Mouse (Mus musculus): ENCODE data around the gene Ephb2. TPM values are rescaled to one million over a fixed set of nuclear protein-coding genes. Genes with fewer than 3 reads are reported as not detected.

The Ephb2 gene
- polyA plus RNA-seq, 1 experiment from 2014 or later, result 24.3 TPM

GRCm38 (mm10) chr4:136860022-136860421 is 24.2 kb upstream of the Ephb2 start:
- Histone ChIP-seq H3K36me3 (no peaks in the 10 kb centered on the region), H3K4me1 (replicated peaks) (peaks cover 26% of the 10 kb centered on the region), H3K4me2 (no peak overlapping the region), H3K4me3 (no peak overlapping the region), H3K27ac (replicated peaks) (no peak overlapping the region), H3K9ac (no peak overlapping the region), H3K9me3 (no peaks in the 10 kb centered on the region), H3K27me3 (no peaks in the 10 kb centered on the region)
- no peak for ATAC-seq (ENCODE audit: low FRiP score, low read depth)
- 89% methylated on average over 7 of the region's 7 CpGs for WGBS

GRCm38 (mm10) chr4:136855081-136855480 is 19.3 kb upstream of the Ephb2 start:
- no peak for ATAC-seq (ENCODE audit: low FRiP score, low read depth)
- no peak overlapping the region for H3K4me2 ChIP-seq
- no peaks in the 10 kb centered on the region for H3K9me3 ChIP-seq
- 33% methylated on average over 6 of the region's 6 CpGs for WGBS
- no peak overlapping the region for H3K27ac ChIP-seq (replicated peaks)
- H3K9ac ChIP-seq, result no peak overlapping the region
- H3K4me3 ChIP-seq, result no peak overlapping the region
- H3K4me1 ChIP-seq (replicated peaks), result peaks cover 5% of the 10 kb centered on the region; the same call in 1 of the 2 replicates
- no peaks in the 10 kb centered on the region for H3K27me3 ChIP-seq
- H3K36me3 ChIP-seq, result no peaks in the 10 kb centered on the region

GRCm38 (mm10) chr4:136852989-136853388 is 17.2 kb upstream of the Ephb2 start:
- Histone ChIP-seq H3K27ac (replicated peaks) (no peak overlapping the region), H3K4me3 (no peak overlapping the region), H3K27me3 (no peaks in the 10 kb centered on the region), H3K4me2 (no peak overlapping the region), H3K4me1 (replicated peaks) (peaks cover 8% of the 10 kb centered on the region), H3K9me3 (no peaks in the 10 kb centered on the region), H3K36me3 (no peaks in the 10 kb centered on the region), H3K9ac (no peak overlapping the region)
- WGBS, result 85% methylated on average over 12 of the region's 12 CpGs
- ATAC-seq (ENCODE audit: low FRiP score, low read depth), result no peak

GRCm38 (mm10) chr4:136852119-136852518 is 16.3 kb upstream of the Ephb2 start:
- WGBS, result 53% methylated on average over 5 of the region's 5 CpGs
- Histone ChIP-seq H3K9me3 (no peaks in the 10 kb centered on the region), H3K27ac (replicated peaks) (no peak overlapping the region), H3K36me3 (no peaks in the 10 kb centered on the region), H3K4me2 (no peak overlapping the region), H3K4me3 (no peak overlapping the region), H3K27me3 (no peaks in the 10 kb centered on the region), H3K9ac (no peak overlapping the region), H3K4me1 (replicated peaks) (peaks cover 11% of the 10 kb centered on the region)
- no peak for ATAC-seq (ENCODE audit: low FRiP score, low read depth)

GRCm38 (mm10) chr4:136848565-136848964 is 12.8 kb upstream of the Ephb2 start:
- Histone ChIP-seq H3K4me1 (replicated peaks) (peaks cover 18% of the 10 kb centered on the region), H3K4me2 (no peak overlapping the region), H3K9me3 (no peaks in the 10 kb centered on the region), H3K36me3 (no peaks in the 10 kb centered on the region), H3K27ac (replicated peaks) (no peak overlapping the region), H3K9ac (no peak overlapping the region), H3K27me3 (no peaks in the 10 kb centered on the region), H3K4me3 (no peak overlapping the region)
- WGBS, result 70% methylated on average over 4 of the region's 4 CpGs
- ATAC-seq (ENCODE audit: low FRiP score, low read depth), result no peak

GRCm38 (mm10) chr4:136847166-136847565 is 11.4 kb upstream of the Ephb2 start:
- 61% methylated on average over 6 of the region's 6 CpGs for WGBS
- Histone ChIP-seq H3K4me2 (no peak overlapping the region), H3K4me3 (no peak overlapping the region), H3K27me3 (no peaks in the 10 kb centered on the region), H3K36me3 (no peaks in the 10 kb centered on the region), H3K27ac (replicated peaks) (no peak overlapping the region), H3K4me1 (replicated peaks) (peaks cover 16% of the 10 kb centered on the region), H3K9me3 (no peaks in the 10 kb centered on the region), H3K9ac (no peak overlapping the region)
- no peak for ATAC-seq (ENCODE audit: low FRiP score, low read depth)

- Histone ChIP-seq H3K4me1 (replicated peaks) (peaks cover 22% of the 10 kb centered on the region), H3K27me3 (no peaks in the 10 kb centered on the region), H3K9ac (no peak overlapping the region), H3K4me2 (no peak overlapping the region), H3K36me3 (no peaks in the 10 kb centered on the region), H3K27ac (replicated peaks) (no peak overlapping the region), H3K4me3 (no peak overlapping the region), H3K9me3 (no peaks in the 10 kb centered on the region)
- 90% methylated on average over 10 of the region's 10 CpGs for WGBS
- ATAC-seq (ENCODE audit: low FRiP score, low read depth), result no peak
These were observed 7.0 kb upstream of the Ephb2 start for GRCm38 (mm10) chr4:136842802-136843201.

- Histone ChIP-seq H3K4me1 (replicated peaks) (peaks cover 28% of the 10 kb centered on the region), H3K36me3 (no peaks in the 10 kb centered on the region), H3K27ac (replicated peaks) (no peak overlapping the region), H3K4me3 (no peak overlapping the region), H3K27me3 (no peaks in the 10 kb centered on the region), H3K9ac (no peak overlapping the region), H3K4me2 (no peak overlapping the region), H3K9me3 (no peaks in the 10 kb centered on the region)
- WGBS, result 79% methylated on average over 4 of the region's 4 CpGs
- no peak for ATAC-seq (ENCODE audit: low FRiP score, low read depth)
These were observed 6.2 kb upstream of the Ephb2 start for GRCm38 (mm10) chr4:136842033-136842432.

GRCm38 (mm10) chr4:136841056-136841455 is 5.3 kb upstream of the Ephb2 start:
- Histone ChIP-seq H3K9ac (no peak overlapping the region), H3K9me3 (no peaks in the 10 kb centered on the region), H3K27ac (replicated peaks) (no peak overlapping the region), H3K36me3 (no peaks in the 10 kb centered on the region), H3K27me3 (no peaks in the 10 kb centered on the region), H3K4me1 (replicated peaks) (peaks cover 30% of the 10 kb centered on the region), H3K4me2 (no peak overlapping the region), H3K4me3 (no peak overlapping the region)
- 6% methylated on average over 5 of the region's 5 CpGs for WGBS
- ATAC-seq (ENCODE audit: low FRiP score, low read depth), result no peak

- 35% methylated on average over 9 of the region's 9 CpGs for WGBS
- Histone ChIP-seq H3K4me2 (no peak overlapping the region), H3K4me1 (replicated peaks) (peaks cover 42% of the 10 kb centered on the region), H3K4me3 (no peak overlapping the region), H3K36me3 (no peaks in the 10 kb centered on the region), H3K27me3 (no peaks in the 10 kb centered on the region), H3K27ac (replicated peaks) (no peak overlapping the region), H3K9ac (no peak overlapping the region), H3K9me3 (no peaks in the 10 kb centered on the region)
- no peak for ATAC-seq (ENCODE audit: low FRiP score, low read depth)
These were observed 2.7 kb upstream of the Ephb2 start for GRCm38 (mm10) chr4:136838462-136838861.

GRCm38 (mm10) chr4:136838026-136838425 is 2.2 kb upstream of the Ephb2 start:
- H3K36me3 ChIP-seq, result no peaks in the 10 kb centered on the region
- H3K9me3 ChIP-seq, result no peaks in the 10 kb centered on the region
- no peak overlapping the region for H3K9ac ChIP-seq
- H3K4me1 ChIP-seq (replicated peaks), result peaks cover 47% of the 10 kb centered on the region
- H3K4me2 ChIP-seq, result no peak overlapping the region
- ATAC-seq (ENCODE audit: low FRiP score, low read depth), result no peak
- no peak overlapping the region for H3K27ac ChIP-seq (replicated peaks)
- no peak overlapping the region for H3K4me3 ChIP-seq
- WGBS, result 66% methylated on average over 9 of the region's 9 CpGs
- H3K27me3 ChIP-seq, result no peaks in the 10 kb centered on the region

GRCm38 (mm10) chr4:136836387-136836931 is 671 bp upstream of the Ephb2 start:
- Histone ChIP-seq H3K27ac (replicated peaks) (peak overlapping the region; percentile 99), H3K4me2 (peak overlapping the region; percentile 94), H3K9ac (peak overlapping the region; percentile 88), H3K4me3 (peak overlapping the region; percentile 93), H3K27me3 (no peaks in the 10 kb centered on the region), H3K36me3 (no peaks in the 10 kb centered on the region), H3K9me3 (no peaks in the 10 kb centered on the region), H3K4me1 (replicated peaks) (peaks cover 62% of the 10 kb centered on the region)
- under 1% methylated on average over 25 of the region's 27 CpGs for WGBS
- ATAC-seq (ENCODE audit: low FRiP score, low read depth), result peak; percentile 74
